Mouse (Mus musculus) stomach, embryonic 14.5 days (tissue): ENCODE results near the gene Siglecf. TPM values are rescaled to one million over a fixed set of nuclear protein-coding genes. Genes with fewer than 3 reads are reported as not detected.

Source experiments
- ATAC-seq: fragments of 200-750 bp; cut with Nextera tagmentation; 2 replicates; pipeline ENCODE4 v1.8.0; 2017; ENCODE audit warnings: low read depth, moderate TSS enrichment; ENCODE audit not compliant: insufficient number of reproducible peaks, insufficient read depth, low FRiP score
- H3K27ac ChIP-seq: fragments of 300-500 bp; sonication (generic); 2 replicates; pipeline ENCODE4 v1.5.1; 2014; ENCODE audit warnings: mild to moderate bottlenecking, low read length, moderate library complexity, mixed read lengths
- H3K27me3 ChIP-seq: fragments of 300-500 bp; sonication (generic); 2 replicates; pipeline ENCODE4 v1.6.1; 2014; ENCODE audit warnings: low read length, control low read depth, mixed read lengths; ENCODE audit not compliant: control insufficient read depth, insufficient read depth
- H3K36me3 ChIP-seq: fragments of 300-500 bp; sonication (generic); 2 replicates; pipeline ENCODE4 v1.6.1; 2014; ENCODE audit warnings: mild to moderate bottlenecking, control low read depth, low read length, moderate library complexity, mixed read lengths; ENCODE audit not compliant: control insufficient read depth, insufficient read depth
- H3K4me1 ChIP-seq: fragments of 300-500 bp; sonication (generic); 2 replicates; pipeline ENCODE4 v1.6.1; 2014; ENCODE audit warnings: low read length, control low read depth, mixed read lengths; ENCODE audit not compliant: control insufficient read depth, insufficient read depth
- H3K4me2 ChIP-seq: fragments of 300-500 bp; sonication (generic); replicated peaks from 2 replicates; pipeline ENCODE4 v1.6.1; 2014; ENCODE audit warnings: low read depth, low read length, control low read depth
- H3K4me3 ChIP-seq: fragments of 300-500 bp; sonication (generic); 2 replicates; pipeline ENCODE4 v1.5.1; 2014; ENCODE audit warnings: low read depth, low read length, control low read depth
- H3K9ac ChIP-seq: fragments of 300-500 bp; sonication (generic); replicated peaks from 2 replicates; pipeline ENCODE4 v1.6.1; 2014; ENCODE audit warnings: low read depth, mild to moderate bottlenecking, control low read depth, low read length, moderate library complexity, mixed read lengths
- H3K9me3 ChIP-seq: fragments of 300-500 bp; sonication (generic); 2 replicates; pipeline ENCODE4 v1.6.1; 2016; ENCODE audit warnings: low read depth, low read length, control low read depth; ENCODE audit not compliant: control insufficient read depth
- WGBS: fragments of 180-500 bp; shearing (Covaris S2); extraction: QIAGEN DNeasy Blood & Tissue Kit; methylation state at CpG from one replicate; pipeline ENCODE4 v1.1.7; 2014; 5-methylcytosine and 5-hydroxymethylcytosine counted together
- polyA plus RNA-seq: library from polyadenylated mRNA; unstranded; fragments of >200 nt; fragmentation: Nextera tagmentation; extraction: Ambion mirVana; gene quantifications from 2 replicates; pipeline ENCODE4 v1.2.1, GENCODE M21; 2014

Gene Siglecf
- polyA plus RNA-seq, result 0.25 TPM in 1 of 2 replicates, not detected in the other

DNA sequence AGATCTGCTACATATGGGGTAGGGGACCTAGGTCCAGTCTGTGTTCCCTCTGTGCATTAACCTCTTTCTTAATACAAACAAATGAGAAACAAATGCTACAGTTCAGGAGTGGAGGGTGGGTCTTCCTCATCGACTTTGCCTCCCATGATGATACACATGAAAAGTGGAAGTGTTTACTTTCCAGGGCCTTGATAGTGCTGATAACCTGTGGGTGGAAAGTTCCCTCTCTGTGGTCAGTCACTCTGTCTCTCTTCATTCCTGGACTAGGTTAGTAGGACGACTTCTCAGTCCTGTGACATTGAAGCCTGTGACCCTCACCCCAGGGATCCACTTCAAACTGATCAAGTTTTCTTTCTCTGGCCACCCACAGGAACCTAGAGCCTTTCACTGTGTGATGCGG is at the start of gene Siglecf:
TSS of gene Siglecf (plus strand) at position 188 of the 400 bp plus-strand sequence.
- H3K4me3 ChIP-seq, result no peak within 1 kb of the TSS
- WGBS, result 46% methylated on average over 3 of the region's 3 CpGs
- no peak within 1 kb of the TSS for H3K27ac ChIP-seq
- no peaks in the 10 kb centered on the region for H3K9me3 ChIP-seq
- no peak within 1 kb of the TSS for H3K4me2 ChIP-seq
- H3K9ac ChIP-seq, result no peak within 1 kb of the TSS
- no peaks in the 10 kb centered on the region for H3K4me1 ChIP-seq
- ATAC-seq, result no peak
- no peaks in the 10 kb centered on the region for H3K27me3 ChIP-seq
- H3K36me3 ChIP-seq, result no peaks in the 10 kb centered on the region

DNA sequence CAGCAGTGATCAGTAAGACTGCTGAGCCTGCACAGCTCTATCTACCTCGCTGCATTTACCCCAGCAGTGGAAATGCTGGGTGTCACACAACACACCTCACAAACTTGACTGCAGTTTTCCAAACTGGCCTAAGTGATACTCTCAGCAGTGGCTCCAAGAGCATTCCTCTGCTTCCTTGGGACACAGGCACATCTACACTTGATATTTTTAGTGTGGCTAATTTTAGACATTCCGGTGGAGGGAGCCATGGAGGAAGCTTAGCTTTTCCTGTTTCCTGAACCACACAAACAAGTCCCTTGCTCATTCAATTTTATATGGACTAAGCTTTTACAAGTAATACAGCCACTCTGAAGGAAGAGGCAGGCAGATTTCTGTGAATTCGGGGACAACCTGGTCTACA is 45.9 kb upstream of the Siglecf start:
- Histone ChIP-seq H3K27me3 (no peaks in the 10 kb centered on the region), H3K27ac (no peak overlapping the region), H3K36me3 (peaks cover 7% of the 10 kb centered on the region; the same call in 1 of the 2 replicates), H3K4me1 (no peaks in the 10 kb centered on the region), H3K9ac (no peak overlapping the region), H3K4me3 (no peak overlapping the region), H3K9me3 (no peaks in the 10 kb centered on the region), H3K4me2 (no peak overlapping the region)
- ATAC-seq, result no peak
- 84% methylated on average over 3 of the region's 3 CpGs for WGBS

DNA sequence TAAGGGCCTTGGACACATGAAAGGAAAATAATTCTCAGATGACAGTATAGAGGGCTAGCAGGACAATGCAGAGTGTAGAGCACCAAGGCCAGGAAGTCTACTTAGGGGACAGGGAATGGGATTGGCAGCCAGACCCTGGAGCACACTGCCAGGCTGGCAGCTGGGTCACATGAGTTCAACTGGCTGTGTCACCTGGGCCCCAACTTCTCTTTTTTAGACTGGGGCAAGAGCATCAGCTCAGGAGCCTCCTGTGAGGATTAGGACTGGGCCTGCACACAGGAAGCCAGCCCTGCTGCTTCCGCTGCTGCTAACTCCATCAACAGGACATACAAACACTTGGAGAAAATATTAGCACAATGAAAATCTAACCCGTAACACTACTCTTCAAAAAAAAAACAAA is 42.1 kb upstream of the Siglecf start:
- H3K36me3 ChIP-seq, result no peaks in the 10 kb centered on the region
- no peaks in the 10 kb centered on the region for H3K27me3 ChIP-seq
- no peak overlapping the region for H3K4me2 ChIP-seq
- H3K4me3 ChIP-seq, result no peak overlapping the region
- ATAC-seq, result no peak
- no peaks in the 10 kb centered on the region for H3K9me3 ChIP-seq
- no peak overlapping the region for H3K9ac ChIP-seq
- H3K4me1 ChIP-seq, result 0 out of 2 replicates have a peak, but pooled peaks cover 3% of the 10 kb centered on the region
- no peak overlapping the region for H3K27ac ChIP-seq
- WGBS, result 61% methylated on average over 2 of the region's 2 CpGs

DNA sequence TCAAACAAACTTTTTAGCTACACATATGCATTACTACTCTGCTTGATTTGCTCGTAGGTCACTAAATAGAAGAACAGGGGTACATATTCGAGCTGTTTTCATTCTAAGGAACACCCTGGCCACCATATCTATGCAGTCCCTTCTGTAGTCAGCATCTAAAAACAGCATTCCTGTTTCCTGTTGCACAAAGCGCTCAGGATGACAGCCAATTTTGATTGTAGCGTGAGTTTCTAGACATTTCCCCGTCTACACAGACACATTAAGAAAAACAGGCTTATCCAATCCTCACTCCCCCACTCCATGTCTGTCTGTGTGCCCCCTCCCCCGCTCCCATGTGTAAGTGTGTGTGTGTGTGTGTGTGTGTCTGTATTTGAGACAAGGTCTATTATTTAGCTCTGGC is 39.5 kb upstream of the Siglecf start:
- 81% methylated on average over 6 of the region's 6 CpGs for WGBS
- Histone ChIP-seq H3K9me3 (no peaks in the 10 kb centered on the region), H3K4me1 (0 out of 2 replicates have a peak, but pooled peaks cover 3% of the 10 kb centered on the region), H3K9ac (no peak overlapping the region), H3K36me3 (no peaks in the 10 kb centered on the region), H3K27me3 (no peaks in the 10 kb centered on the region), H3K4me3 (peak overlapping the region; percentile 88; the same call in 1 of the 2 replicates), H3K4me2 (peak overlapping the region; percentile 76), H3K27ac (no peak overlapping the region)
- ATAC-seq, result no peak

DNA sequence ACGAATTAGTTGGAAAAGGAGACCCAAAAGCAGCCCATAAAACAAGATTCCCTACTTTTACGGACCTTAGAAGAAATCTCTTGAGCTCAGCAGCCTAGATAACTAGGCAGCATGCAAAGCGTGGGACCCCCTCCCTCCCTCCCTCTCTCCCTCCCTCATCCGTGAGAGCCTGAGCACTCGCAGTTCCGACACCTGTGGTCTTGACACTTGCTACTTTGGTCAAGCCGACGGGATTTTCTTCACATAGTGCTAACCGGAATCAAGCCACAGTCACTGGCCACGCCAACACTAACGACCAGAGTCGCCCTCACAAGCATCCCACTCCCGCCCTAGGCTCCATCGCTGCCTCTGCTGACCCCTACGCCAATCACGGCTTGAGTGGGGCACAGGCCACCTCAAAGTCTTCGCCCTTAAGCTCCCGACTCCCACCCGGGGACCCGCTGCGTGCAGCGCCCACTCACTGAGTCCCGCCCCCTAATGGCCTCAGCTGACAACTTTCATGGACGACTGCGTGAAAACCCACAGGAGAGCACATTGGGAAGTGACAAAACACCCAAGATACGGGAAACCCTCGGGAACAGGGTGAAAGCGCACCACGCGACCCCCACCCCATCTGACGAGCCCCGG is 38.6 kb upstream of the Siglecf start:
- peak; percentile 61; the same call in 1 of the 2 replicates for ATAC-seq
- Histone ChIP-seq H3K9me3 (no peaks in the 10 kb centered on the region), H3K4me3 (peak overlapping the region; percentile 88), H3K27me3 (no peaks in the 10 kb centered on the region), H3K27ac (peak overlapping the region; percentile 82), H3K4me1 (0 out of 2 replicates have a peak, but pooled peaks cover 3% of the 10 kb centered on the region), H3K9ac (peak overlapping the region; percentile 69), H3K4me2 (peak overlapping the region; percentile 76), H3K36me3 (no peaks in the 10 kb centered on the region)
- WGBS, result 2% methylated on average over 32 of the region's 32 CpGs

DNA sequence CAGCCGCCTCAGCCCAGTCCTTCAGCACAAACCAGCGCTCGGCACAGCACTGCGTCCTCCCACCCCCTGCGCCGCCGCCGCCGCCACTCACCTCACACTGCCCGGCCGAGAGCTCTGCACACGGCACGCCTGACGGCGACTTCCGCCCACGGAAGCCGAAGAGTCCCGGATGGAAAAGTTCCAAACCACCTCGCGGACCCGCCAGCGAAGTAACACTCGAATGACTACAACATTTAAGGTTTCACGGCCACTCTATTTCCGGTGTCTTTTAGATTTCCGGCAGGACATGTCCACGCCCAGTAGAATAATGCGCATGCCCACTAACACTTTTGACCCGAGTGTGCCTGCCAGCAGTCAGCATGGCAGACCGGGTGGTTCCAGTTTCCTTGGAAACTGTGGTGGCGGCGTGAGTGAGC is 38.1 kb upstream of the Siglecf start, which contains the start of gene Zfp715:
TSS of gene Zfp715 (minus strand) at position 282 of the 416 bp plus-strand sequence.
- Histone ChIP-seq H3K4me3 (peak within 1 kb of the TSS; percentile 88), H3K9ac (peak within 1 kb of the TSS; percentile 69), H3K27me3 (no peaks in the 10 kb centered on the region), H3K4me1 (0 out of 2 replicates have a peak, but pooled peaks cover 3% of the 10 kb centered on the region), H3K27ac (peak within 1 kb of the TSS; percentile 82), H3K4me2 (peak within 1 kb of the TSS; percentile 76), H3K9me3 (no peaks in the 10 kb centered on the region), H3K36me3 (no peaks in the 10 kb centered on the region)
- peak; percentile 93 for ATAC-seq
- under 1% methylated on average over 33 of the region's 33 CpGs for WGBS

DNA sequence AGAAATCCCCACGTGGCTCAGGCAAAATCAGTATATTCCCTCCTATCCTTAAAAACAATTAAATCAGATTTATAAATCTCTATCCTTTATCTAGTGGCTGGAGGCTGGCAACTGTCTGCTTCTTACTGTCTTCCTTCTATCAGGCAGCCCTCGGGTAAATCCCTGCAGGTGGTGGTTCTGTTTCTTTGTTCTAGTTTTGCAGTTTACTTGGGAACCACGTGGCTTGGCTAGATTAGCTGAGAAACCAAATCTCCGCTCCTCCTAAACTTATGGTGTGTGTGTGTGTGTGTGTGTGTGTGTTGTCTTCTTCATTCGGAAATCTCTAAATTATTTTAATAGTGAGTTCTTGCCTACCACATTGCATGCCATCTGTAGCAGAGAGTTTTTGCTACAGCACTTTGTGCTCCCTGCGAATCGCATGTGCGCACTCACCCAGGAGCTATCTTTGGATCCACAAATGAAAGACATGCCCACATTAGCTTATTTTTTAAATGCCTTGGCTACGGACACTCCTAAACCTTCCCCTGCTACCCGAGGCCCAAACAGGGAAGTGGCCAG is 24.8 kb upstream of the Siglecf start:
- H3K27me3 ChIP-seq, result no peaks in the 10 kb centered on the region
- WGBS, result 54% methylated on average over 10 of the region's 10 CpGs
- no peaks in the 10 kb centered on the region for H3K36me3 ChIP-seq
- no peak overlapping the region for H3K9ac ChIP-seq
- no peaks in the 10 kb centered on the region for H3K4me1 ChIP-seq
- ATAC-seq, result no peak
- H3K4me3 ChIP-seq, result no peak overlapping the region
- no peaks in the 10 kb centered on the region for H3K9me3 ChIP-seq
- H3K27ac ChIP-seq, result no peak overlapping the region
- no peak overlapping the region for H3K4me2 ChIP-seq

DNA sequence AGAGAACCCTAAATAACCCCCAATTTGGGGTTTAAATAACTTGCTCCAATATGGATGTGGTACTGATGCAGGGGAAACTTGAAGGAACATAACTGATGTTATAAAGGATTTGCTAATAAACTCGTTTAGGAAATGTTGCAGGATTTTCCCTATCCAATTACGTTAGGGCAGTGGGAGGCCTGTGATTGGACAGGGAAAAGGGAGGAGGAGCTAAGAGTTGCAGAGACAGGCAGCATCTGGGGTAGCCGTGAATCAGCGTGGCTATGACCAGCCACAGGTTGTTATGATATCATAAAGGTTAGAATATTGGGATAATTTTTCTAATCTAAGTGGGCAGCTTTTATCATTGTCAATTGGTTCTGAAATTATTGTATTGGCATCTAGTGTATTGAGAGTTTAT is 23.0 kb upstream of the Siglecf start:
- no peak overlapping the region for H3K27ac ChIP-seq
- H3K4me1 ChIP-seq, result no peaks in the 10 kb centered on the region
- 61% methylated on average over 4 of the region's 4 CpGs for WGBS
- no peaks in the 10 kb centered on the region for H3K36me3 ChIP-seq
- H3K9ac ChIP-seq, result no peak overlapping the region
- no peaks in the 10 kb centered on the region for H3K9me3 ChIP-seq
- H3K4me3 ChIP-seq, result no peak overlapping the region
- H3K4me2 ChIP-seq, result no peak overlapping the region
- no peak for ATAC-seq
- no peaks in the 10 kb centered on the region for H3K27me3 ChIP-seq
